In the genomic region with DNA sequence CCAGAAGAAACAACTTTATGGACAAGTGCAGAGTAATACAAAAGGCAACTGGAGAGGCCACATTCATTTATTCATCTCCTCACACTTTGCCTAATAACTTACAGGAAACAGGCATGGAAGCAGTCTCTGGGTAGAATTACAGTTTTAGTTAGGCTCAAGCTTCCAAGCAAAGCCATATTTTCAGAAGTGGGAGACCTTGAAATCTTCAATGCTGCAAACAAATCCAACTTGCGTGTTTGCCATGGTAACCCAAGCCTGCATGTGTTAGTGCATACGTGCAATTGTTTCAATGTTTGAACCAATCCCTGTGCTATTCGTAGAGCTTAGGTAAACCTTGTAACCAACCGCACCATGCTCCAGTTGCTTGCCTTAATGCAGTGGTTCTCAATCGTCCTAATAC, we compare ENCODE assay signal across 7 mouse cellular contexts.
A peak's percentile ranks its signal among the peaks of the same experiment; 100 is the strongest.
DNase-seq lines count a peak whose midpoint lies in the region; ATAC-seq and TF ChIP-seq lines count a peak whose summit lies in the region.

No protein-coding gene starts in this region.

- H3K4me1 ChIP-seq in lung, postnatal 0 days (ENCODE audit: insufficient read depth, low read depth, low read length) = no peaks in the 10 kb centered on the region
- H3K4me1 ChIP-seq in forebrain, embryonic 10.5 days = peaks cover 17% of the 10 kb centered on the region
- no peaks in the 10 kb centered on the region for H3K4me1 ChIP-seq in limb, embryonic 11.5 days (ENCODE audit: control insufficient read depth, insufficient read depth, low read length)
- H3K4me1 ChIP-seq in neural tube, embryonic 12.5 days = peaks cover 7% of the 10 kb centered on the region; the same call in 1 of the 2 replicates

- no peak overlapping the region for H3K9ac ChIP-seq in lung, postnatal 0 days (replicated peaks; ENCODE audit: low read depth)
- H3K9ac ChIP-seq in limb, embryonic 11.5 days (ENCODE audit: low read length) = no peak overlapping the region
- H3K9ac ChIP-seq in neural tube, embryonic 12.5 days = no peak overlapping the region

- H3K4me2 ChIP-seq in lung, postnatal 0 days (replicated peaks; ENCODE audit: low read depth, low read length) = peak overlapping the region; percentile 61
- H3K4me2 ChIP-seq in limb, embryonic 11.5 days (ENCODE audit: low read depth, severe bottlenecking) = peak overlapping the region; percentile 53; the same call in 1 of the 2 replicates
- peak overlapping the region; percentile 61 for H3K4me2 ChIP-seq in neural tube, embryonic 12.5 days (replicated peaks)

- intact Hi-C loops in gastrocnemius, postnatal 36 days (cut with DNase I) = no loop called here

- no peak; the same call in 1 of the 2 replicates for ATAC-seq in lung, postnatal 0 days
- no peak; the same call in 1 of the 2 replicates for ATAC-seq in limb, embryonic 11.5 days (ENCODE audit: insufficient number of reproducible peaks, low FRiP score, low TSS enrichment, low read depth)
- 0 out of 2 replicates have a peak, but pooled peaks have one; percentile 2 for ATAC-seq in neural tube, embryonic 12.5 days (ENCODE audit: low FRiP score, low read depth)

- no peak for DNase-seq in lung, postnatal 0 days (ENCODE audit: low spot score)
- no peak for DNase-seq in lung, postnatal 14 days
- peak; percentile 21 for DNase-seq in forebrain, embryonic 10.5 days (ENCODE audit: extremely low spot score, low spot score)
- DNase-seq in limb, embryonic 11.5 days (ENCODE audit: low spot score) = peak; percentile 35
- DNase-seq in spleen, postnatal 36 days (ENCODE audit: low spot score in 2 of 2) = no peak
- DNase-seq in gastrocnemius, postnatal 36 days = no peak

- H3K4me3 ChIP-seq in lung, postnatal 0 days (ENCODE audit: low read depth, low read length) = peak overlapping the region; percentile 59
- peak overlapping the region; percentile 57 for H3K4me3 ChIP-seq in forebrain, embryonic 10.5 days
- H3K4me3 ChIP-seq in limb, embryonic 11.5 days (ENCODE audit: low read depth, low read length) = peak overlapping the region; percentile 27
- peak overlapping the region; percentile 38 for H3K4me3 ChIP-seq in neural tube, embryonic 12.5 days

- TF ChIP-seq EP300 in lung, postnatal 0 days (IDR thresholded peaks at IDR 0.05) = no peak

- H3K9me3 ChIP-seq in lung, postnatal 0 days (ENCODE audit: low read length) = no peaks in the 10 kb centered on the region
- no peaks in the 10 kb centered on the region for H3K9me3 ChIP-seq in forebrain, embryonic 10.5 days
- no peaks in the 10 kb centered on the region for H3K9me3 ChIP-seq in limb, embryonic 11.5 days (ENCODE audit: control insufficient read depth, low read length)
- H3K9me3 ChIP-seq in neural tube, embryonic 12.5 days = no peaks in the 10 kb centered on the region

- 23% methylated on average over 5 of the region's 5 CpGs for WGBS in lung, postnatal 0 days
- WGBS in forebrain, embryonic 10.5 days = 60% methylated on average over 5 of the region's 5 CpGs
- 55% methylated on average over 5 of the region's 5 CpGs for WGBS in limb, embryonic 11.5 days
- 55% methylated on average over 5 of the region's 5 CpGs for WGBS in neural tube, embryonic 12.5 days

- TF ChIP-seq CTCF in lung, postnatal 0 days (IDR thresholded peaks at IDR 0.05) = no peak

- no peaks in the 10 kb centered on the region for H3K27me3 ChIP-seq in lung, postnatal 0 days (replicated peaks; ENCODE audit: insufficient read depth, low read length)
- H3K27me3 ChIP-seq in forebrain, embryonic 10.5 days (ENCODE audit: poor library complexity, severe bottlenecking) = no peaks in the 10 kb centered on the region
- no peaks in the 10 kb centered on the region for H3K27me3 ChIP-seq in limb, embryonic 11.5 days (ENCODE audit: control insufficient read depth, insufficient read depth, low read length)
- no peaks in the 10 kb centered on the region for H3K27me3 ChIP-seq in neural tube, embryonic 12.5 days (replicated peaks)

- H3K27ac ChIP-seq in lung, postnatal 0 days (ENCODE audit: low read length) = no peak overlapping the region
- H3K27ac ChIP-seq in forebrain, embryonic 10.5 days = peak overlapping the region; percentile 81
- H3K27ac ChIP-seq in limb, embryonic 11.5 days (replicated peaks; ENCODE audit: low read depth, low read length) = no peak overlapping the region
- H3K27ac ChIP-seq in neural tube, embryonic 12.5 days = no peak overlapping the region

- H3K36me3 ChIP-seq in lung, postnatal 0 days (ENCODE audit: insufficient read depth, low read length) = no peaks in the 10 kb centered on the region
- H3K36me3 ChIP-seq in forebrain, embryonic 10.5 days (replicated peaks) = no peaks in the 10 kb centered on the region
- H3K36me3 ChIP-seq in limb, embryonic 11.5 days (ENCODE audit: control insufficient read depth, insufficient read depth, low read length) = no peaks in the 10 kb centered on the region
- H3K36me3 ChIP-seq in neural tube, embryonic 12.5 days = no peaks in the 10 kb centered on the region

Comparison
In these comparisons a context has a peak if more than half of its experiments do, and no peak if none do; other contexts are left out.
1. DNase-seq: peak in forebrain, embryonic 10.5 days (single experiment) and limb, embryonic 11.5 days (single experiment); none in lung, postnatal 0 days (single experiment), lung, postnatal 14 days (single experiment), spleen, postnatal 36 days (0 of 2) and gastrocnemius, postnatal 36 days (0 of 2).
2. Peak in every context shown above with its lines, with median percentiles within 50 percentile points of each other: H3K4me2 ChIP-seq and H3K4me3 ChIP-seq.